Mouse (Mus musculus) liver, adult 2 months (tissue): ENCODE results near the gene Zcchc3. TPM values are rescaled to one million over a fixed set of nuclear protein-coding genes. Genes with fewer than 3 reads are reported as not detected.

Experiments
- DNase-seq: peaks from one replicate; pipeline ENCODE4 v3.0.0-alpha.2; 2011; ENCODE audit warnings: low read depth, low spot score; ENCODE audit errors: extremely low read depth
- H3K27ac ChIP-seq: fragments of 200-500 bp; replicated peaks from 2 replicates; pipeline ENCODE4 v1.5.1; 2012; ENCODE audit warnings: low read depth, mild to moderate bottlenecking, control low read depth, inconsistent platforms, low read length; ENCODE audit not compliant: insufficient read depth
- H3K27me3 ChIP-seq: fragments of 200-500 bp; 2 replicates; pipeline ENCODE4 v1.6.1; 2012; ENCODE audit warnings: mild to moderate bottlenecking, moderate library complexity, low read length, inconsistent platforms; ENCODE audit not compliant: control insufficient read depth, insufficient read depth
- H3K36me3 ChIP-seq: fragments of 200-500 bp; 2 replicates; pipeline ENCODE4 v1.6.1; 2012; ENCODE audit warnings: low read length, inconsistent platforms; ENCODE audit not compliant: control insufficient read depth, insufficient read depth
- H3K4me1 ChIP-seq: fragments of 200-500 bp; 2 replicates; pipeline ENCODE4 v1.6.1; 2011; ENCODE audit warnings: low read length; ENCODE audit not compliant: control insufficient read depth, insufficient read depth
- H3K4me3 ChIP-seq: fragments of 200-500 bp; 2 replicates; pipeline ENCODE4 v1.5.1; 2011; ENCODE audit warnings: low read depth, mild to moderate bottlenecking, control low read depth, low read length, moderate library complexity; ENCODE audit not compliant: insufficient read depth
- H3K79me2 ChIP-seq: fragments of 200-500 bp; 2 replicates; pipeline ENCODE4 v1.6.1; 2012; ENCODE audit warnings: inconsistent platforms, mild to moderate bottlenecking, low read length, moderate library complexity; ENCODE audit not compliant: control insufficient read depth, insufficient read depth
- H3K9ac ChIP-seq: fragments of 200-500 bp; 2 replicates; pipeline ENCODE4 v1.6.1; 2012; ENCODE audit warnings: low read depth, mild to moderate bottlenecking, control low read depth, inconsistent platforms, low read length
- CTCF ChIP-seq: fragments of 200-500 bp; IDR thresholded peaks from 2 replicates; pipeline ENCODE4 v1.5.1; 2011; ENCODE audit warnings: low read depth, low read length, control low read depth
- POLR2A ChIP-seq: fragments of 200-500 bp; IDR thresholded peaks from 2 replicates; pipeline ENCODE4 v1.6.1; 2011; ENCODE audit warnings: low read length, control low read depth; ENCODE audit not compliant: insufficient read depth; ENCODE audit errors: extremely low read depth
- WGBS: fragments of 180-500 bp; shearing (Covaris S2); methylation state at CpG from one replicate; pipeline ENCODE4 v1.1.7; 2018; 5-methylcytosine and 5-hydroxymethylcytosine counted together
- polyA plus RNA-seq: library from polyadenylated mRNA; depleted of rRNA; stranded (reverse); fragments of >200 nt; gene quantifications from 2 replicates; pipeline ENCODE4 v1.2.3, GENCODE M21; 2012; rRNA removed
- total RNA-seq: library from RNA; depleted of rRNA; stranded (reverse); fragments of >200 nt; gene quantifications from 2 replicates; pipeline ENCODE4 v1.2.3, GENCODE M21; 2014; rRNA removed

Gene Zcchc3
- total RNA-seq (0.37 and 0.47 TPM in 2 replicates), polyA plus RNA-seq (0.40 and 0.44 TPM in 2 replicates)

DNA sequence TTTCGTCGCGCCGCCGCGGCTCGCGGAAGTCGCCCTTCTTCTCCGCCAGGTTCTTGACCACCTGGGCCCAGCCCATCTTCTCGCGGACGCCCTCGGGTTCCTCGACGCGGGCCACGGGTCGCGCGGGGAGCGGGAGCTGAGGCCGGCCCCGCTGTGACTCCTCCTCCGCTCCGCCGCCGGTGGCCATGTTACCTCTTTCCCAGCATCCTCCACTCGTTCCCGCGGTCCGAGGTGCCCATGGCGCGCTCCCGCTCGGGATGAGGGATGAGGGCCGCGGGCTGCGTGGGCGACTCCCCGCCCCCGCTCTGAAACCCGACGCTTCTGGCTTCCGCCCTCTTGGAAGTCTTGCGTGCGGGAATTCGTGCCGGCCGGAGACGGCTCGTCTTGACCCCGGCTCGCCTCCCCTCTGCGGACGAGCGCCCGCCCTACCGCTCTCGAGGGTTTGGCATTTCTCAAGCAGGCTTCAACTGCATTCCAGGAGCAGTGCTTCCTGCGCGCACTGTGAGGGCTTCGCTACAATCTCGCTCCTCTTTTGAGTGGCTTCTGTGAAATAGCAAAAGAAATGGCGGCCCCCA is at the start of gene Zcchc3:
TSS of gene Zcchc3 (minus strand) at position 437 of the 575 bp plus-strand sequence.
- DNase-seq: peak; percentile 18
- 1% methylated on average over 61 of the region's 65 CpGs for WGBS
- no peak for TF ChIP-seq POLR2A
- TF ChIP-seq CTCF: no peak
- peak within 1 kb of the TSS; percentile 80 for H3K4me3 ChIP-seq
- peak within 1 kb of the TSS; percentile 85 for H3K9ac ChIP-seq
- H3K36me3 ChIP-seq: no peaks in the 10 kb centered on the region
- H3K27ac ChIP-seq: no peak within 1 kb of the TSS
- no peaks in the 10 kb centered on the region for H3K4me1 ChIP-seq
- no peaks in the 10 kb centered on the region for H3K79me2 ChIP-seq
- H3K27me3 ChIP-seq: peaks cover 4% of the 10 kb centered on the region; the same call in 1 of the 2 replicates

DNA sequence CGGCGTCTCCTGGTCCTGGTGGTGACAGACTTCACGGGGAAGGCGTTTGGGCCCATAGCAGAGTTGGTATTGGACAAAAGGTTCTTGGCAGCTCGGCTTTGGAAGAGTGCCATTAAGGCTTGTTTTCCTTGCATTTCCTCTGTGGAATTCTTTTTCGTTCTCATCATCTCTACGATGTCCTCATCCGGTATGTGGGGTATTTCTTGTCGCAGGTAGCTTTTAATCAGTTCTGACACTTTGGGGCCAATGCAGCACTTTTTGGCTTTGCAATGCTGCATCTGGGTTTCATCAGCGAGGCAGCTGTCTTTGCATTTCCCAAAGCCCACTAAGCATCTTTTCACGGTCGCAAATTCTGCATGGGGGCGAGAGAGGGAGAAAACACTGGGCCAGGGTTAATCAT is 44.4 kb upstream of the Zcchc3 start:
- no peaks in the 10 kb centered on the region for H3K36me3 ChIP-seq
- H3K79me2 ChIP-seq: no peaks in the 10 kb centered on the region
- H3K27me3 ChIP-seq: no peaks in the 10 kb centered on the region
- no peak for TF ChIP-seq CTCF
- TF ChIP-seq POLR2A: no peak
- H3K4me3 ChIP-seq: no peak overlapping the region
- DNase-seq: no peak
- 59% methylated on average over 13 of the region's 13 CpGs for WGBS
- no peaks in the 10 kb centered on the region for H3K4me1 ChIP-seq
- H3K27ac ChIP-seq: no peak overlapping the region
- H3K9ac ChIP-seq: no peak overlapping the region

DNA sequence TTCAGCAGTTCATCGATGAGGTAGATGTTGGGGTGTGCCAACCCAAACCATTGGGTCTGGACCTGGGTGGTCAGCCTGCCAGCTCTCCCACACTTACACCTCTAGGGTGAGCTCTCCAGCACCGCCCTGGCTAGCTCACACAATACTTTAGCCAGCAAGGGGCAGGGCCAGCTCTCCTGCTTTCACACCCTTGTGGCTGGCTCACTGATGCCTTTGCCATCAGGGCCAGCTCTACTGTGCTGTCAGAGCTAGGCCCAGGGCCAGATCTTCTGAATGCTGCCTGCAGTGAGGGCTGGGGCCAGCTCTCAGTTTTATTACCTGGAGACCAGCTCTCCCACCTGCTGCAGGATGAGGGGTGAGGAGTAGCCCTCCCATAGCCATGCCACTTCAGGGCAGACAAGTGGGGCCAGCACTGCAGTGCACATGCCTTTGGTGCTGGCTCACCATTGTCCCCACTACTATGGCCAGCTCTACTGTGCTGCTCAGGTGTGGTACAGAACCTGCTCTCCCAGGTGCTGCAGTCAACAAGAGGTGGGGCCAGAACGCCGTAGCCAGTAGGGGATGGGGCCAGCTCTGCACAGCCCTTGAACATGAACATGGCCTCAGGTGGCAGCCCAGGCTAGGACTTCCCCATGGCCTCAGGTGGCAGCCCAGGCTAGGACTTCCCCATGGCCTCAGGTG is 37.4 kb upstream of the Zcchc3 start:
- 77% methylated on average over 4 of the region's 4 CpGs for WGBS
- H3K79me2 ChIP-seq: no peaks in the 10 kb centered on the region
- no peak overlapping the region for H3K27ac ChIP-seq

GRCm38 (mm10) chr2:152450241-152450640 is 35.4 kb upstream of the Zcchc3 start:
- no peaks in the 10 kb centered on the region for H3K27me3 ChIP-seq
- no peaks in the 10 kb centered on the region for H3K4me1 ChIP-seq
- H3K79me2 ChIP-seq: no peaks in the 10 kb centered on the region
- 4% methylated on average over 5 of the region's 5 CpGs for WGBS
- H3K9ac ChIP-seq: no peak overlapping the region
- H3K36me3 ChIP-seq: no peaks in the 10 kb centered on the region
- no peak overlapping the region for H3K27ac ChIP-seq
- no peak for DNase-seq
- no peak overlapping the region for H3K4me3 ChIP-seq
- TF ChIP-seq CTCF (peak; percentile 44; the same call in 1 of the 2 replicates), POLR2A (no peak)

More for the DNA sequence above, 37.4 kb upstream of the Zcchc3 start:
- no peaks in the 10 kb centered on the region for H3K36me3 ChIP-seq
- no peak overlapping the region for H3K9ac ChIP-seq
- H3K27me3 ChIP-seq: no peaks in the 10 kb centered on the region
- no peaks in the 10 kb centered on the region for H3K4me1 ChIP-seq
- TF ChIP-seq CTCF: no peak
- TF ChIP-seq POLR2A: no peak
- DNase-seq: no peak
- H3K4me3 ChIP-seq: no peak overlapping the region

- DNase-seq: no peak
- no peaks in the 10 kb centered on the region for H3K36me3 ChIP-seq
- TF ChIP-seq CTCF (no peak), POLR2A (no peak)
- WGBS: 15% methylated on average over 5 of the region's 5 CpGs
- H3K4me1 ChIP-seq: no peaks in the 10 kb centered on the region
- no peak overlapping the region for H3K4me3 ChIP-seq
- no peaks in the 10 kb centered on the region for H3K27me3 ChIP-seq
- H3K9ac ChIP-seq: no peak overlapping the region
- H3K79me2 ChIP-seq: no peaks in the 10 kb centered on the region
- no peak overlapping the region for H3K27ac ChIP-seq
These were observed 32.6 kb upstream of the Zcchc3 start for GRCm38 (mm10) chr2:152447461-152447860.

DNA sequence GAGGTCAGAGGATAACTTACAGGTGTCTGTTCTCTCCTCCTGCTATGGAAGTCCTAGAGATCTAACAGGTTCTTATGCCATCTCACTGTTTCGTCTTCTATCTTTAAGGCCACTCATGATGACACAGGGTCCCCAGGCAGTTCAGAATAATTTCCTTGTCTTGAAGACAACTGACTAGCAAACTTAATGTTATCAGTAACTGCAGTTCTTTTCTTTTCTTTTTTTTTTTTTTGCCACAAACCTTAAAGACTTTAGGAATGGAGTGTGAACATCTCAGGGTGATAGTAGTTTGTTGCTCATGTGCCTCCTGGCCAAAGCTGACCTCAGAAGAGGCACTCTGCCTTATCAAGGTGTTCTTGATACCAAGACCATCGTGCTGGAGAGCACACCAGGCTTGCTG is 31.8 kb upstream of the Zcchc3 start:
- H3K79me2 ChIP-seq: no peaks in the 10 kb centered on the region
- H3K4me1 ChIP-seq: no peaks in the 10 kb centered on the region
- TF ChIP-seq POLR2A (no peak), CTCF (no peak)
- WGBS: 46% methylated on average over 2 of the region's 2 CpGs
- H3K27me3 ChIP-seq: no peaks in the 10 kb centered on the region
- H3K4me3 ChIP-seq: no peak overlapping the region
- no peak for DNase-seq
- H3K27ac ChIP-seq: no peak overlapping the region
- H3K36me3 ChIP-seq: no peaks in the 10 kb centered on the region
- H3K9ac ChIP-seq: no peak overlapping the region
